Comparison of ENCODE assay signal across 9 mouse cellular contexts in the genomic region with DNA sequence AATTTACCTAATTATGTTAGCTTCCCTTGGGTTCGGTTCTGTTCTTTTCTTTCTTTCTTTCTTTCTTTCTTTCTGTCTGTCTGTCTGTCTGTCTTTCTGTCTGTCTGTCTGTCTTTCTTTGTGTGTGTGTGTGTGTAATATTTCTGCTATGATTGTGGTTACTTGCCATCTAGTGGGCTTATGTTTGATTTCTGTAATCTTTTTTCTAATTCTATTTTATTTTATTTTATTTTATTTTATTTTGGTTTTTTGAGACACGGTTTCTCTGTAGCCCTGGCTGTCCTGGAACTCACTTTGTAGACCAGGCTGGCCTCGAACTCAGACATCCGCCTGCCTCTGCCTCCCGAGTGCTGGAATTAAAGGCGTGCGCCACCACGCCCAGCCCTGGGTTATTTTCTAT. TPM values are rescaled to one million over a fixed set of nuclear protein-coding genes. Genes with fewer than 3 reads are reported as not detected.
DNase-seq lines count a peak whose midpoint lies in the region; ATAC-seq and TF ChIP-seq lines count a peak whose summit lies in the region.
"Not testable (repeated sequence)": the region's sequence is repeated elsewhere in the genome, so short reads cannot be mapped to it uniquely, and the experiment has no call there.
"Had no signal": no experiment of that assay in that cellular context is flagged by ENCODE, and none has a peak within 500 bp of the region (broad histone marks: within the 10 kb centered on the region; RNA-seq: fewer than 3 reads in every experiment).

No protein-coding gene starts in this region.

- 0 out of 2 replicates have a peak, but pooled peaks have one; percentile 61 for ATAC-seq in heart, embryonic 12.5 days (ENCODE audit: insufficient number of reproducible peaks, low FRiP score)
- ATAC-seq in intestine, embryonic 14.5 days (replicated peaks; ENCODE audit: low FRiP score, low TSS enrichment, low read depth) = 0 out of 2 replicates have a peak, but pooled peaks have one; percentile 58
- 0 out of 2 replicates have a peak, but pooled peaks have one; percentile 44 for ATAC-seq in limb, embryonic 14.5 days (ENCODE audit: low FRiP score, low read depth)
- ATAC-seq in liver, postnatal 0 days = 0 out of 2 replicates have a peak, but pooled peaks have one; percentile 31
- peak; percentile 64; the same call in 1 of the 2 replicates for ATAC-seq in stomach, postnatal 0 days (ENCODE audit: low FRiP score, low TSS enrichment)

- TF ChIP-seq POLR2A in MEL (IDR thresholded peaks at IDR 0.05; ENCODE audit: control insufficient read depth in 1 of 2, insufficient read depth in 1 of 2, low read depth in 1 of 2, low read length in 2 of 2, poor library complexity in 1 of 2); limb, embryonic 14.5 days (IDR thresholded peaks at IDR 0.05; ENCODE audit: borderline replicate concordance, extremely low read depth, insufficient read depth, insufficient read length): not testable (repeated sequence)

- DNase-seq in 416B (ENCODE audit: low read depth) = peak; percentile 75
- peak; percentile 92 for DNase-seq in MEL (ENCODE audit: low read depth, low spot score)
- DNase-seq in c-Kit-positive CD71-positive TER-119-negative erythroid progenitor cells, embryonic 14.5 days (ENCODE audit: low read depth) = peak; percentile 48
- not testable (repeated sequence) for DNase-seq in intestine, embryonic 14.5 days (ENCODE audit: low spot score); limb, embryonic 14.5 days (ENCODE audit: low spot score); liver, postnatal 0 days; stomach, postnatal 0 days (ENCODE audit: low spot score)

- not testable (repeated sequence) for TF ChIP-seq EP300 in MEL (IDR thresholded peaks at IDR 0.05; ENCODE audit: low read depth in 1 of 2, low read length in 2 of 2); liver, postnatal 0 days (IDR thresholded peaks at IDR 0.05; ENCODE audit: low read depth); stomach, postnatal 0 days (optimal IDR thresholded peaks at IDR 0.05)

- H3K4me3 ChIP-seq in MEL (ENCODE audit: control insufficient read depth in 1 of 2, insufficient read depth in 1 of 2, low read depth in 2 of 2, low read length in 2 of 2); heart, embryonic 12.5 days; intestine, embryonic 14.5 days (ENCODE audit: low read depth, low read length); limb, embryonic 14.5 days (replicated peaks; ENCODE audit: low read length); liver, postnatal 0 days (ENCODE audit: low read depth, low read length); stomach, postnatal 0 days (ENCODE audit: low read depth, low read length): not testable (repeated sequence)

- not testable (repeated sequence) for H3K4me1 ChIP-seq in MEL (ENCODE audit: control insufficient read depth in 1 of 2, insufficient read depth in 2 of 2, low read length in 2 of 2); heart, embryonic 12.5 days (replicated peaks); intestine, embryonic 14.5 days (replicated peaks; ENCODE audit: control insufficient read depth, insufficient read depth, low read length); limb, embryonic 14.5 days (ENCODE audit: control insufficient read depth, insufficient read depth, low read length); liver, postnatal 0 days (ENCODE audit: insufficient read depth); stomach, postnatal 0 days (replicated peaks; ENCODE audit: control insufficient read depth, insufficient read depth)

- not testable (repeated sequence) for H3K36me3 ChIP-seq in MEL (ENCODE audit: control insufficient read depth in 1 of 2, insufficient read depth in 2 of 2, low read length in 2 of 2); heart, embryonic 12.5 days; intestine, embryonic 14.5 days (ENCODE audit: control insufficient read depth, insufficient read depth, low read length); limb, embryonic 14.5 days (ENCODE audit: control insufficient read depth, insufficient read depth, low read length); liver, postnatal 0 days (replicated peaks; ENCODE audit: insufficient read depth, low read length); stomach, postnatal 0 days (ENCODE audit: control insufficient read depth, insufficient read depth, low read length)

- 90% methylated on average over 8 of the region's 8 CpGs for WGBS in heart, embryonic 12.5 days
- WGBS in intestine, embryonic 14.5 days = 90% methylated on average over 8 of the region's 8 CpGs
- WGBS in limb, embryonic 14.5 days = 95% methylated on average over 8 of the region's 8 CpGs
- 78% methylated on average over 8 of the region's 8 CpGs for WGBS in liver, postnatal 0 days (ENCODE audit: insufficient replicate concordance)
- WGBS in stomach, postnatal 0 days = 92% methylated on average over 8 of the region's 8 CpGs

- H3K9ac ChIP-seq in MEL (ENCODE audit: control insufficient read depth, low read depth, low read length, poor library complexity, severe bottlenecking); heart, embryonic 12.5 days; intestine, embryonic 14.5 days (ENCODE audit: low read length); limb, embryonic 14.5 days (ENCODE audit: low read depth, low read length, severe bottlenecking); liver, postnatal 0 days (replicated peaks); stomach, postnatal 0 days (ENCODE audit: low read length): not testable (repeated sequence)

- not testable (repeated sequence) for H3K27ac ChIP-seq in MEL (ENCODE audit: control insufficient read depth, low read depth, low read length); heart, embryonic 12.5 days (ENCODE audit: poor library complexity, severe bottlenecking); intestine, embryonic 14.5 days (ENCODE audit: low read depth); limb, embryonic 14.5 days (replicated peaks; ENCODE audit: low read depth, low read length); liver, postnatal 0 days (ENCODE audit: low read depth); stomach, postnatal 0 days (replicated peaks)

- not testable (repeated sequence) for H3K9me3 ChIP-seq in MEL (replicated peaks; ENCODE audit: insufficient read depth, low read length); heart, embryonic 12.5 days (replicated peaks); intestine, embryonic 14.5 days (ENCODE audit: control insufficient read depth, low read length); limb, embryonic 14.5 days (ENCODE audit: control insufficient read depth, low read length); liver, postnatal 0 days (ENCODE audit: low read length); stomach, postnatal 0 days (ENCODE audit: control insufficient read depth, low read length)

- not testable (repeated sequence) for H3K4me2 ChIP-seq in heart, embryonic 12.5 days; intestine, embryonic 14.5 days (ENCODE audit: low read length); limb, embryonic 14.5 days (replicated peaks; ENCODE audit: low read depth, low read length, severe bottlenecking); liver, postnatal 0 days (ENCODE audit: low read depth, low read length); stomach, postnatal 0 days (replicated peaks; ENCODE audit: low read depth)

- TF ChIP-seq CTCF in MEL (IDR thresholded peaks at IDR 0.05 in 2 of 3, conservative IDR thresholded peaks at IDR 0.05 in 1 of 3; ENCODE audit: control insufficient read depth in 1 of 3, insufficient read depth in 1 of 3, low read depth in 2 of 3, low read length in 3 of 3, poor library complexity in 1 of 3, severe bottlenecking in 1 of 3); liver, postnatal 0 days (IDR thresholded peaks at IDR 0.05; ENCODE audit: low read depth); stomach, postnatal 0 days (IDR thresholded peaks at IDR 0.05; ENCODE audit: low read depth): not testable (repeated sequence)

- H3K79me2 ChIP-seq in MEL (ENCODE audit: control insufficient read depth, insufficient read depth, low read length, poor library complexity) = not testable (repeated sequence)

- H3K27me3 ChIP-seq in MEL (ENCODE audit: control insufficient read depth in 1 of 2, insufficient read depth in 2 of 2, low read length in 2 of 2); heart, embryonic 12.5 days (replicated peaks); intestine, embryonic 14.5 days (replicated peaks; ENCODE audit: control insufficient read depth, insufficient read depth, low read length); limb, embryonic 14.5 days (ENCODE audit: control insufficient read depth, insufficient read depth, low read length); liver, postnatal 0 days (ENCODE audit: insufficient read depth, low read length); stomach, postnatal 0 days (ENCODE audit: control insufficient read depth, insufficient read depth, low read length): not testable (repeated sequence)

- not testable (repeated sequence) for TF ChIP-seq RAD21 in MEL (IDR thresholded peaks at IDR 0.05; ENCODE audit: low read depth, low read length)

RNA-seq across cellular contexts. Expression of a gene that starts 12.4 kb away (rescaled TPM):
- total RNA-seq in MEL (2012; rRNA removed) = 17.8 and 19.3 TPM in 2 replicates
- polyA plus RNA-seq in MEL (2012; ENCODE audit: insufficient read depth in 1 of 2, insufficient read length in 2 of 2, low read depth in 1 of 2, low replicate concordance in 2 of 2, missing spikeins in 1 of 2) = 10 to 100 TPM in 1 of 2 experiments, not detected in 1; 14.6 TPM
- polyA plus RNA-seq in heart, embryonic 12.5 days (2016; fragmentation: Nextera tagmentation; extraction: Ambion mirVana) = 41.4 and 41.7 TPM in 2 replicates
- polyA plus RNA-seq in intestine, embryonic 14.5 days (2014; fragmentation: Nextera tagmentation; extraction: Ambion mirVana) = 41.8 and 42.9 TPM in 2 replicates
- 17.3 and 20.4 TPM in 2 replicates for polyA plus RNA-seq in limb, embryonic 14.5 days (2012; rRNA removed)
- 53.1 and 61.7 TPM in 2 replicates for polyA plus RNA-seq in limb, embryonic 14.5 days (2014; fragmentation: Nextera tagmentation; extraction: Ambion mirVana)
- polyA plus RNA-seq in liver, postnatal 0 days (2015; fragmentation: Nextera tagmentation; extraction: Ambion mirVana) = 22.2 and 23.8 TPM in 2 replicates
- 36.8 and 40.9 TPM in 2 replicates for polyA plus RNA-seq in stomach, postnatal 0 days (2015; fragmentation: Nextera tagmentation; extraction: Ambion mirVana)

RNA-seq across cellular contexts. Expression of a gene that starts 33.4 kb away (rescaled TPM):
- 0.03 and 0.31 TPM in 2 replicates for total RNA-seq in MEL (2012; rRNA removed)
- under 1 TPM in 1 of 2 experiments, not detected in 1; 0.06 TPM for polyA plus RNA-seq in MEL (2012; ENCODE audit: insufficient read depth in 1 of 2, insufficient read length in 2 of 2, low read depth in 1 of 2, low replicate concordance in 2 of 2, missing spikeins in 1 of 2)
- polyA plus RNA-seq in heart, embryonic 12.5 days (2016; fragmentation: Nextera tagmentation; extraction: Ambion mirVana) = 1.6 and 1.8 TPM in 2 replicates
- polyA plus RNA-seq in intestine, embryonic 14.5 days (2014; fragmentation: Nextera tagmentation; extraction: Ambion mirVana) = 3.2 and 3.6 TPM in 2 replicates
- polyA plus RNA-seq in limb, embryonic 14.5 days (2012; rRNA removed) = 0.59 and 0.94 TPM in 2 replicates
- 2.2 and 2.4 TPM in 2 replicates for polyA plus RNA-seq in limb, embryonic 14.5 days (2014; fragmentation: Nextera tagmentation; extraction: Ambion mirVana)
- polyA plus RNA-seq in liver, postnatal 0 days (2015; fragmentation: Nextera tagmentation; extraction: Ambion mirVana) = 0.11 and 0.13 TPM in 2 replicates
- polyA plus RNA-seq in stomach, postnatal 0 days (2015; fragmentation: Nextera tagmentation; extraction: Ambion mirVana) = 0.92 and 1.9 TPM in 2 replicates
- total RNA-seq: granulocyte monocyte progenitor cell, adult 5-6 weeks had no signal
